Mouse (Mus musculus) adrenal gland, adult (tissue): ENCODE results near the gene Usp35.
A peak's percentile ranks its signal among the peaks of the same experiment; 100 is the strongest.

Experiments used
- DNase-seq, 2 experiments: peaks; one replicate each; pipeline ENCODE4 v3.0.0; 2022 to 2023; ENCODE audit warnings: low spot score in 1 of 2; ENCODE audit not compliant: inconsistent age in 2 of 2

Usp35 gene

DNA sequence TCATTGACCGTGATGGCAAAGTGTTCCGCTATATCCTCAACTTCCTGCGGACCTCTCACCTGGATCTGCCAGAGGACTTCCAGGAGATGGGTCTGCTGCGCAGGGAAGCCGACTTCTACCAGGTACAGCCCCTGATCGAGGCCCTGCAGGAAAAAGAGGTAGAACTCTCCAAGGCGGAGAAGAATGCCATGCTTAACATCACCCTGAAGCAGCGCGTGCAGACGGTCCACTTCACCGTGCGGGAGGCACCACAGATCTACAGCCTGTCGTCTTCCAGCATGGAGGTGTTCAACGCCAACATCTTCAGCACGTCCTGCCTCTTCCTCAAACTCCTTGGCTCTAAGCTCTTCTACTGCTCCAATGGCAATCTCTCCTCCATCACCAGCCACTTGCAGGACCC, 15.6 kb upstream of the Usp35 start:
- DNase-seq: peak in 1 of 2 experiments; percentile 2

DNA sequence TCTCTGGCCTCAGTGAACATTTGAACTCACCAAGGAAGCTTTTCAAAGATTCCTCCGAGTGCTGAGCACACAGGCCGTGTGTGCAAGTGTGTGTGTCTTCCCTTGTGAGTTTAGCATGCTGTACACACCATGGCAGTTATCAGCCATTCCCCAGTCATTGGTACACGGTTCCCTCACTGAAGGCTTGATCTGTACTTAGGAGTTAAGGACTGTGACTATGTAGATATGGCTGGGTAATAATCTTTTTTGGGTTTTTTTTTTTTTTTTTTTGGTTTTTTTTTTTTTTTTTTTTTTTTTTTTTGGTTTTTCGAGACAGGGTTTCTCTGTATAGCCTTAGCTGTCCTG, 15.0 kb upstream of the Usp35 start:
- DNase-seq: no peak

DNA sequence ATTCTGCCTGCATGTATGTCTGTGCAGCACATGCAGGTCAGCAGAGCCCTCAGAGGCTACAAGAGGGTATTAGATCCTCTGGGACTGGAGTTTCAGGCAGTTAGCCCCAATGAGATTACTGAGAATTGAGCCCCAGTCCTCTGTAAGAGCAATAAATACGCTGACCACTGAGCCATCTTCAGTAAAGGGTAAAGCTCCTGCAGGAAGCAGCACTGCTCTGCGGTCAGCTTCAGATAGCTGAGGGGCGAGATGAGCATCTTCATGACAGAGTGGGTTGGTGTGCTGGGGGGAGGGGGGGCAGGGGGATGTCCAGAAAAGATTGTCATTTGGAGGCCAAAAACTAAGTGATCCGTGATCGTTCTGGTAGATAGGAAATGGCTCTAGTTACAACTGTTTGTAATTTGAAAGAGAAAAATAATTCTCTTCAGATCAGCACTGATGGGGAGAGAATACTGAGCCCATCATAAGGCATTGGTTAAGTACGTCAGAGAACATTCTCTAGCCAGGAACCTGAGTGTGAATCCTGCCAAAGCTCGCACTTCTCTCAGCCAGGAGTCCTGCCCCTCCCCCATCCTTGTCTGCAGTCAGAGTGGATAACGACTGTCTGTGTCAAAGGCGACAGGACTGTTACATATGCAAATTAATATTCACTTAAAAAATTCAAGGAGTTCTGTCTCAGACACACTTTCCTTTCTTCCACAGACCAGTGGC, 14.4 kb upstream of the Usp35 start:
- DNase-seq: no peak

DNA sequence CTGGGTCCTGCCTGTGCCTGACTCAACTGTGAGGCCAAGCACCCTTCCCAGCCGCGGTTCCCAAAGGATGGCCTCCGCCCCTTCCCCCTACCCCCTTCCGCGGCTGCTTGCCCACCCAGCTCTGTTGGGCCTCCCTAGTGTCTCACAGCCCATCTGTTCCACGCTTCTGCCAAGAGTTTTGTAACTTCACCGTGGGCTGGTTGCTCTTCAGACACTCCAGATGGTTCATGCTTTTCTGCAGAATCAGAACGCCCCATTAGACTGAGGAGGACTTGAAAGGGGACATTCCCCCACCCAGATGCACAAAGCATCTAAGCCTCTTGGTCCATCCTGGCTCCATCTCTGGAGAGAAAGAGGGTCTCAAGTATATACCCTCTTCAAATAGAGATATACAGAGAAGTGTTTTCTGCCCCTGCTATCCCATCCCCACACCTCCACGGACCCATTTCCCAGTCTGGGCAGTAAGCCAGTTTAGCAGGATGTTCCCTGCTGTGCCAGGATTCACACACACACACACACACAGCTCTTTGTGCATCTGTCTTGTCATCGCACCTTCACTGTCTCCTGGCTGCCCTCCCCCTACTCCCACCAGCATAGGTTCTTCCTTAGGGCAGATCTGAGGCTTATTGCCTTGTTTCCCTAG, 13.5 kb upstream of the Usp35 start:
- peak in 1 of 2 experiments; percentile 4 for DNase-seq

DNA sequence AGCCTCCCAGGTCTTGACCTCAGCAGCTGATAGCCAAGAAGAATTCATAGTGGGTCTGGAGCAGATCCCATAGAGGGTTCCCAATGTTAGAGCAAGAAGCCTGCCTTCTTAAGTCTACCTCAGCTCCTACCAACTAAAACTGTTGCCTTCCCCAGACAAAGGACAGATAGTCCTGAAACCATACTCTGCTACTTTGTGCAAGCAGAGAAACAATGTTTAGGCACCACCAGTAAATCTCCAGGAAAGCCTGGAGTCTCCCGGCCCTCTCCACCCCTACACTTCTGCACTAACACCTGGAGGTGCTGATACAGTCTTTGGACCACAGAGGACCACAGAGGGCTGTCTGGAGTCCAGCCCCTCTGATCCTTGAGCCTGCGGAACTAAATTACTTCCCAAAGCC, 12.8 kb upstream of the Usp35 start:
- DNase-seq: peak in 1 of 2 experiments; percentile 3

DNA sequence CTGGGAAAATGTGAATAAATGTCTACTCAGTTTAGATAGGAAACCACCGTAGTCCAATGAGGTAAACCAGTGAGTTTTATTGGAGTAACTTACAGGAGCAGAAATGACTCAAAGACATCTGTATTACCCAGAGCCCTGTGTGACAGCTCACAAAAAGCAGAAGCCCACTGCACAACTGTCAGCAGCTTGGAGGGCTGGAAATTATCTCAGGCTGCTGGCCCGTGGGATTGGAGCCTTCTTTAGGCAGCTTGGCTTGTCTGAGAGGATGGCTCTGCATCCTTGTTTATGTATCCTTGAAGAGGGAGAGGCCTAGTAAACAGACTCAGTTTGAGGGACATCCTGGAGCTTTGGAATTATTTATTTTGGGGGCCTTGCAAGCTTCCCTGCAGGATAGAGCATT, 11.1 kb upstream of the Usp35 start:
- DNase-seq: no peak

DNA sequence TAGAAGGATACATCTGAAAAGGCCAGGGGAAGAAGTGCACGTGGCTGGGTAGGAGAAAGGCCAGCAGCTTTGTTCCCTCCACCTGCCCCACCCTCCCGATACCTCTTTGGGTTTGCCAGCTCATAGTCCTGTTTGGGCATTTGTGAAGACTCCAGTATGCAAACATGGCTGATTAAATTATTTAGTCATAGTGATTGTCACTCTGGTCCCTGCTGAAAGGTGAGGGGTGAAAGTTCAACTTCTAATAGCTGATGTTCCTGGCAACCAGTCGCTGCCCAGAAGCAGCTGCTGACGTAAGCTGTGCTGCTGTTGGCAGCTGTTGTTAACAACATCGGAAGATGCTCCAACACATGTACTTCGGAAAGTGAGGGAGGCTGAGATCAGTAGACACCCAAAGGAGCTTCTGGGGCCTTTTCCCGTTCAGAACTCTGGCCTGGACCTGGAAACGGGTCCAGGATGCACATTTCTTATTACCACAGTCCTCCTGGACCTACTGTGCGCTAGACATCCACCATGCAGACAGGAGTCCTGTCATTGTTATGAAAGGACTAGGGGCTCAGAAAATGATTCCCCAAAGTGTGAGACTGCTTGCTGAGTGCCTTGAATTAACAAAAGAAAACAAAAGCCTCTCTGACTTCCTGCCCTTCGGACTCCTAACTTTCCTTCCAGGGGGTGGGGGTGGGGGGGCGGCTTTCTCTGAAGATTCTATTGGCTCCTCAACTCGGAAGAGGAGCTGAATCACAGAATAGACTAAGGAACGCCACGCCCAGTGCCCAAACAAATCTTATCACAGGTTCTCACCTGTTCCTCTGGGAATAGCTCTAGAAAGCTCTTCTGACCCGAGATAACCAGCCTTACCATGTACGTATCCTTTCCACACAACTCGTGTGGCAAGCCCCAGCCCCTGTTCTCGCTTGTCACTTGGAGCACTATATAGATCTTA, 9.4 kb upstream of the Usp35 start:
- no peak for DNase-seq

DNA sequence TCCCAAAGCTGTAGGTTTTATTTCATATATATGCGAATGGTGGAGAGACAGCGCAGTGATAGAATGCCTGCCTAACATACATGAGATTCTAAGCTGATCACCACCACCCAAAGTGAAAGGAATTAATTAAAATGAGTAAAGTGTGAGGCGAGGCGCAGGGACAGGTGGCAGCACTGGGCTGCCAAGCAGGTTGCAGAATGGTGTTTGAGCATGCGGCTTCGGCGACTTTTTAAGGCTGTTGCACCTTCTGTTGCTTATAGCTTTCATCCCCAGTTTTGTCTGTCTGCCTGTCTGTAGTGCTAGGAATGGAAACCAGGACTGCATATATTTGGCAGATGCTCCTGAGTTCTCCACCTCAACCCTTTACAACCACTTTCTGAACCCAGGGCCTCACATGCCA, 7.8 kb upstream of the Usp35 start:
- no peak for DNase-seq

DNA sequence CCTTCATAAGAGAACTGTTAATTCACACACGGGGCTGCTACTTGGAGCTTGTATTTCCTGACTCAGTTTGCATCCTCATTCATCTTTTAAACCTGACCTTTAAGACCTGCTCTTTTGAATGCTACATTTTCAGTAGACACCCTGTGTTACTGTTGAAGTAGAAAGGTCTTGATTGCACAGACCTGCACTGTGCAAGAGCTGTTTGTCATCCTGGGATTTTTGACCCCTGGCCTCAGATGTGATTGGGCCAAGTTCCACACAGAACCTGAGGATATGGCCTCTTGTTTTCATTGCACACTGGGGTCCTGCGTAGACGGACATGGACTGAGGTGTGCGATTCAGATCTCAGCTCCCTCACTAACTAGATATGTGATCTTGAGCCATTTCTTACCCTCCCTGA, 6.8 kb upstream of the Usp35 start:
- no peak for DNase-seq

DNA sequence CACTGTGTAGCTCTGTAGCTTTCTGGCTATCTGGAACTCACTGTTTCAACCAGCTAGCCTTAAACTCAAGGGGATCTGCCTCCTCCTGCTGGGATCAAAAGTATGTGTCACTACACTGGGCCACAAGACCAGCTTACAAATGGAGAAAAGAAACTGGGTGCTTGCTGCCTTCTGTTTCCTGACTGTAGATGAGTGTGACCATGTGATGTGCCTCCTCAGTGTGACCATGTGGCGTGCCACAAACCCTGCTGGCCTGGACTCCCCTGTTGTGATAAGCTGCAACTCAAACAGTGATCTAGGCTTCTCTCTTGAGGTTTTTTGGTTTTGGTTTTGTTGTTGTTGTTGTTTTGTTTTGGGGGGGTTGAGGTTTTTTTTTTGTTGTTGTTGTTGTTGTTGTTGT, 4.9 kb upstream of the Usp35 start:
- DNase-seq: no peak

DNA sequence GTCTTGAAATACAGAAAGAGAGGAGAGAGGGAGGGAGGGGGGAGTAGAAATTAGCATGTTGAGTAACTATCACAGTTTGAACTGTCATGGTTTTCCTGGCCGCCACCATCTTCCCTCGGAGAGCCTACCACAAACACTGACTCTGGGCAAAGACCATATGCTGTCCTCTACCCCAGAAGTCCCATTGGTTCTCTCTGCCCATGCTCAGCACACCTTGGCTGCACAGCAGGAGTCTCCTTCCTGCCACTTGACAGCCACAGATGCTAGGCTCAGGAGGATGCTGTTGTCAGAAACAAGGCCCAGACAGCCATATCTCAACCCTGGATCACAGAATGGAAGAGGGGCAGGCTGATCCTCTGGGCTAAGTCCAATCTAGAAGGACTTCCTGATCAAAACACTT, 2.6 kb upstream of the Usp35 start:
- DNase-seq: no peak

DNA sequence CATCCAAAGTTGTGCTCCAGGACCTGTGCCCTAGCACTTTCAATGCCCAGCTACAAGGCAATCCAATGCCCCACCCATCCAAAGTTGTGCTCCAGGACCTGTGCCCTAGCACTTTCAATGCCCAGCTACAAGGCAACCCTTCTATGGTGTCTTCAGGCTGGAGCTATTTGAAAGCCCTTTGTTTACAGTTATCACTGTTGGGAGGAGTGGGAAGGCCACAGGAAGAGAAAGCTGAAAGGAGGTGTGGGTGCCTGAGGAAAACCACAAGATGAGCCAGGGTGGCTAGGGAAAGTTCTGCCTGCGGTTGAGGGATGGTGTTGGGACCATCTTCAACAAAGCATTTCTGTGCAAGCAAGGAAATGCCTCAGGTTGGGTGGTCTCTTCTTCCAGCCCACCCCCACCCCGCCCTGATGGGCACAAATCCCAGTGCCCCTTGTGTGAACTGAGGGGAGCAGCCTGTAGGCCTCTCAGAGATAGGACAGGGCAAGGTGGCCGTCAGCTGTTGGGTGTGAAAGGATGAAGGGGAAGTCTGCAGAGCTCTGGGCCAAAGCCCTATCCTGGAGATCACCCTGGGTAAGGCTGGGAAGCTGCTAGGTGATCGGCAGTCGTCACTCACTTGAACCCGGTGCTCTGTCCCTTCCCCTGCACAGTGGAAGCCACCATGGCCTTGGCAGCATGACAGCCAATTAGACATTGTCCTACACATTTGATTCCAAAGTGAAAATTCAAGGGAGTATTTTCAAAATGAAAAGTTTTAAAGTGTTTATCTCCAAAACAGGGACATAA, 1.5 kb upstream of the Usp35 start:
- peak in 1 of 2 experiments; percentile 40 for DNase-seq

DNA sequence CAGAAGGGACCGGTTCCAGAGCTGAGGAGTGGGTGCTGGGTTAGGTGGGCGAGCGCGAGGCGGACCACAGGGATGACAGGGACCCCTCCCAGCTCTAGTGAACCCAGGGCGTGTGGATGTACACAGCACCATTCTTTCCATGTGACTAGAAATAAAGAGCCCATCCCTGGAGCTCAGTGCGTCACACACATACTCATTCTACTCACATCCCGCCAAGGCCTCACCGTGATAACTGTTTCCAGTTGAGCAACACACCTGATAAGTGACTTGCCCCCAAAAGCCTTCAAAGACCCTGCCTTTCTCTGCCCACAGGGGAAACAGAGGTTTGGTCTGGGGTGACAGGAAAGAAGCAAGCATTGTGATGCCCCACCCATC, 834 bp upstream of the Usp35 start:
- DNase-seq: no peak

DNA sequence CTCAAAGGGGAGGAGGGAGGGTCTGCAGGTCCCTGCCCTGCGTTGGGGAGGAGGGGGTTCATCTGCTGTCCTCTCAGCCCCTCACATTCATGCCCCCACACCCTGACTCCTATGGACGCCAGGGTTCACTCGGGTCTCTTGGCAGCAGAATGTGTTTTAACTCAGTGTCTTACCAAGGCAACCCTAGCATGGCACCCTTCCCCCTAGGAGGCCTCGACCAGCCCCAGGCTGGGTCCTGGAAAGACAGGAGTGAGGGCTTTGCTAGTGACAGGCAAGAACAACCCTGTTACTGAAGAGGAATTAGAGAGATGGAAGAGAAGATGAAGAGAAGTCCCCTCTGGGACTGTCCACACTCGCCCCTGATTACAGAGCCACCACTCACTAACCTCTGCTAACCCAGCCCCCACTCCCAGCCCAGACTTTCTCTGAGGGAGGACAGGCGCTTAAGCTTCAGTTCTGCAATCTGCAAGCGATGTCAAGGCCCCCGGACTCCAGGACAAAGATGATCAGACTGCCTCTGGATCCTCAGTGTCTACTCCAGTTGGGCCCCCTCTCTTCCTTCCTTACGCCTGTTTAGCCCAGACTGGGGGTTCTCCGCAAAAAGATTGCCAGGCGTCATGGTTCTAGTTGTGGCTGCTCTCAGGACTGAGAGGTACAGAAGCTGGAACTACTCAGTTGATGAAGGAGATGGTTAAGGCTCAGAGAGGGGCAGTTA, 732 bp downstream of the Usp35 start:
- DNase-seq: peak; percentile 57 to 76

DNA sequence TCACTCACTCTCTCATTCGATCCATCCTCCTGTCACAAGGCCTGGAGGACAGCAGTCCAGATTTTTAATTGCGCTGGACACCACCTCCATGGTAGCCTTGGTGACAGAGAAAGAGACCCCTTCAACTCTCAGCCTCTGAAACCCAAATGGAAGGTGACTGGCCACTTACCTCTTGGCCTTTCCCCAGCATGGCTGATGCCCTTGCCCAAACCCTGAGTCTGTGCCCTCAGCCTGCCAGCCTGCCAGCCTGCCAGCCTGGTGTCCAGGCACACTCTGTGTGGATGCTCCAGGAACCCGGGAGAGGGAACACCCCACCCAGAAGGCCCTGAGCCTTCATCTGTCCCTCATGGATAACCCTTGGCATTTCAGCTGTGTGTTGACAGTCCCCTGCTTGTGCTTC, 2.1 kb downstream of the Usp35 start:
- no peak for DNase-seq

DNA sequence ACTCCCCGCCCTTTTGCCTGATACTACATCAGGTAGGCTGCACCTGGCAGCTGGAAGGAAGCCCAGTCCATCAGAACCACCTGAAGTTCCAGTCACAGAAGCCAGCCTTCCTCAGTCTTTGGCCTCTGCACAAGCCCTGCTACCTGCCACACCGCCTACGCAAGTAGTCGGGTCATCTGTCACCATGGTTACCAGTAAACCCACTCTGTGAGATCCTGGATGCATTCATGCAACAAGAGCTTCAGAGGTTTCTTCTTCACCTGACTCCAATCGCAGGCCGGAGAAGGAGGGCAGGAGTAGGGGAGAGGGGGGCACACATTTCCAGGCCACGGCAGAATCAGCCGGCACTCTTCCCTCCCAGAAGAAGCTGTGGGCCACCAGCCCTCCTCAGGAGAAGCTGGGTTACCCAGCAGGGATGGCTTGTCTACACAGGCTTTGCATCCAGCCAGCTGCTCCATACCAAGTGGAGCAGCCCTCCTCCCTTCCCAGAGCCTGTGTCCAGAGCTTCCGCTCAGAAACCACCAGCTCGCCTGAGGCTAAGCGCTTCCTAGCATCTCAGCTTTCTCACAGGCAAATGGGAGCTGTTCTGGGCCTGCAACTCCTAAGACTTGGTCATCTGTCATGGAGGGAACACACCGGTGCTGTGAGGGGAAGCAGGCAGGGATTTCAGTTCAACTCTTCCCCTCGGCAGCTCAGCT, 2.8 kb downstream of the Usp35 start:
- DNase-seq: no peak

GRCm38 (mm10) chr7:97327376-97327775, 4.4 kb downstream of the Usp35 start:
- DNase-seq: no peak

- DNase-seq: no peak
Measured at GRCm38 (mm10) chr7:97325156-97325985, 6.4 kb downstream of the Usp35 start.

GRCm38 (mm10) chr7:97324342-97324741, 7.5 kb downstream of the Usp35 start:
- peak; percentile 49 to 68 for DNase-seq
